Mouse (Mus musculus): Measurements from ENCODE around the gene Wars2.

Gene Wars2

GRCm38 (mm10) chr3:99193576-99193975 lies 52.7 kb downstream of the Wars2 start:
- DNase-seq (ENCODE audit: low spot score): no peak

DNA sequence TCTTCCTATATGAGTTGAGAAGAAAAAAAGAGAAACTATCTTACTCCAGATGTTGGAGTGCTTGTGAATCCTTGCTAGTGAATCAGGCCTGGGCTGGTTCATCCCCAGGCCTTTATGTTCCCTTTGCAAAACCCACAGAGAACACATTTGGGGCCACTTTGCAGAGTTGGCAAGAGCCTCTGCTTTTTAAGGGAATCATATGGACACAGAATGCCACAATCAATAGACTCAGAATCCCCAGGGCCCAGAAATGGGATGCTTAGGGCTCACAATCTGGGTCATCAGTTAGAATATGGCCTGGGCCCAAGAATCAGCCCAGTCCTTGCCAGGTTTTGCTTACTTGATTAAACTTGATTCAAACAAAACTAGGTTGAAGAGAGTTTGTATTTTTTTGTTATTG lies 62.5 kb downstream of the Wars2 start:
- no peak for DNase-seq (ENCODE audit: low spot score)

DNA sequence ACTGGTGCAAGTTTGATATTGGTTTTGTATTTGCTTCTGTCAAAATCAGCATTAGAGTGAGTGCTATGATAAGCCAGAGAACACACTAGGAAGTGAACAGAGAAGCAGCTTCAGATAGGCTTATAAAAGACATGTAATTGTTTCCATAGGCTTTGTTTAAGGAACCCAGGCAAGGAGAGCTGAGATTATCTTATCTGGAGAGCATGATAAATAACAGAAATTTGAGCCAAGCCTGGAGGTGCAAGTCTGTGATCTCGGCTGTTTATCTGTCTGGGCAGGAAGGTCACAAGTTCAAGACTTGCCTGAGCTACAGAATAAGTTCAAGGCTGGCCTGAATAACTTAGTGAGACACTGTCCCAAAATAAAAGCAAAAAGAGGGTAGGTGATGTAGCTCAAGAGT lies 67.5 kb downstream of the Wars2 start:
- DNase-seq (ENCODE audit: low spot score): no peak

- no peak for DNase-seq (ENCODE audit: low spot score)
Observed at GRCm38 (mm10) chr3:99211105-99211698, 70.3 kb downstream of the Wars2 start.

DNA sequence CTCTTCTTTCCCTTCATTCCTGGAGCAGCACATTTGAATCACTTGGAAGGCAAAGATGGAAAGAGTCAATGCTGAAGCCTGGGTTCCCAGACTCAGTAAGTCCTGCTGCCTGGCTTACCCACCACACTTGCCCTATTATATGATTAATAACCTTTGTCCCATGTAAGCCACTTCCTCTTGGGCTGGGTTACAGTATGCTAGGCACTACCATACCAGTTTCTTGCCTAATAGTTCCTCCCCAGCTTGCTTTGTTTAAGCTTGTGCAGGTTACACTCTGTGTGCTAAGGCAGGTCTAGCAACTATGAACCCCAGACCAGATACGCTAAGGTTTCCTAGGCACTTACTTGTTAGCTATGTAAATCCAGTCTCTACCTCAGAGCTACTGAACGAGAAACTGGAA lies 86.9 kb downstream of the Wars2 start:
- DNase-seq (ENCODE audit: low spot score): no peak

GRCm38 (mm10) chr3:99233393-99234318 lies 92.8 kb downstream of the Wars2 start:
- DNase-seq (ENCODE audit: low spot score): no peak

DNA sequence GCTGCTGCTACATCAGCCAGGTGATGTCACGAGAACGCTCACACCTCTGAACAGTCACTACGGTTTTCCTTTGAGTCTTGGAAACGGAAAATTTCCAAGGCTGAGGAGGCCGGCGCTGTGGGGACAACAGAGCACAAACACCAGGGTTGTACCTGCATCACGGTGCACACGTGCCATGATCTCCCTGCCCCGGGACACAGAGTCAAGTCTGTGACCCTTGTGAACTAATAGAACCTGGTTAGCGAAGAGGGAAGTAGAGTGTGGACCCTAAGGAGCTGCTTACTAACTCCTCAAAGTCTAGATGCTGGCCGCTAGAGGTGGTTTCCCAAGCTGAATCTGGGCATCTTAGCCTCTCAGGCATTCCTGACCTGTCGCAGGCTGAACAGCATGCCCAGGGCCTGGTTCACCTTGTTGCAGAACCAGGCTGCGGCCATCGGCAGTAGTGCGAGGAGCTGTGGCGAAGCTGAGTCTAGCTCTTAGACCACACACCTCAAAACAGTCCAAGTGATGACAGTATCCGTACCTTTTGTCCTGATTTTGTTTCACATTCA lies 93.5 kb downstream of the Wars2 start:
- no peak for DNase-seq (ENCODE audit: low spot score)

- DNase-seq (ENCODE audit: low spot score): no peak
Observed at GRCm38 (mm10) chr3:99235116-99235803, 94.4 kb downstream of the Wars2 start.

DNA sequence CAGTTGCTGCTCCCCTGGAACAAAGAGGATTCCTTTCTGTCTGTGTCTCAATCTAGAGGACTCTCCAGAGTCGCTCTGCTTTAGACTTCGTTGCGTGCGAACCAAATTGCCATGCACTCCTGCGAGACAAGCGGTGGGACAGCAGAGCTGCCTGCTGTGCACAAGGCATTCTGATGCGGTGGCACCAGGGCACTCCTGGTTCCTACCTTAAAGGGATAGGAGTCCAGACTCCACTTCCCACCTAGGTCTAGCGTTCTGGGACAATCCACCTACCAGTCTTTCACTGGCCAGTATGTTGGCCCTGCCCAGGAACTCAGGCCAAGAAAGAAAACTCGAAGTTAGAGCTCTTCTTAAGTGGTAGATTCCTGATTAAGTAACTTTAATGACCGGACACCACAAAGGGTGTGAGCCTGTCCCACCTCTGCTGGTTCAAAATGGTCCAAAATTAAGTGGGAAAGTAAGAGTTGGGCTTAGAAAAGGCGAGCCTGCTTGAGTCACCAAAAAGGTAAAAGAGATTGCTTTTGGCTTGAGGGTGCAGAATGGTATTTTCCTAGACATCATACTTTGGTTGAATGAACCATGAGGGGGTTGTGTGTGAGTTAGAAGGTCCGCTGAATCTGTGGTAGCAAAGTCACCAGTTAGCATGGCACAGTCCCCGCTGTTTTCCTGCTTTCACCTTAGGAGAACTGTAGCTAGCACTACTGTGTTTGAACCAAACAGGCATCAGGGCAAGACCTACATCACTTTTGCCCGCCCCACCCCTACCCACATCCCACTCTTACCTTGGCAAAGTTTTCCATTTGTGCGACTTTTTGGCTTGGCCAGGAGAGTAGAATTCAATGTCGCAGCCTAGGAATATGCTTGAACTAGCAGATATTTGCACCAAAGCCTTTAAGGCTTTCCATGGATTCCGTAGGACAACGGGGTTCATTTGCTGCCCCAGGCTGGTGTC lies 95.2 kb downstream of the Wars2 start:
- DNase-seq (ENCODE audit: low spot score): no peak

- DNase-seq (ENCODE audit: low spot score): no peak
Observed at GRCm38 (mm10) chr3:99238691-99239090, 97.8 kb downstream of the Wars2 start.

DNA sequence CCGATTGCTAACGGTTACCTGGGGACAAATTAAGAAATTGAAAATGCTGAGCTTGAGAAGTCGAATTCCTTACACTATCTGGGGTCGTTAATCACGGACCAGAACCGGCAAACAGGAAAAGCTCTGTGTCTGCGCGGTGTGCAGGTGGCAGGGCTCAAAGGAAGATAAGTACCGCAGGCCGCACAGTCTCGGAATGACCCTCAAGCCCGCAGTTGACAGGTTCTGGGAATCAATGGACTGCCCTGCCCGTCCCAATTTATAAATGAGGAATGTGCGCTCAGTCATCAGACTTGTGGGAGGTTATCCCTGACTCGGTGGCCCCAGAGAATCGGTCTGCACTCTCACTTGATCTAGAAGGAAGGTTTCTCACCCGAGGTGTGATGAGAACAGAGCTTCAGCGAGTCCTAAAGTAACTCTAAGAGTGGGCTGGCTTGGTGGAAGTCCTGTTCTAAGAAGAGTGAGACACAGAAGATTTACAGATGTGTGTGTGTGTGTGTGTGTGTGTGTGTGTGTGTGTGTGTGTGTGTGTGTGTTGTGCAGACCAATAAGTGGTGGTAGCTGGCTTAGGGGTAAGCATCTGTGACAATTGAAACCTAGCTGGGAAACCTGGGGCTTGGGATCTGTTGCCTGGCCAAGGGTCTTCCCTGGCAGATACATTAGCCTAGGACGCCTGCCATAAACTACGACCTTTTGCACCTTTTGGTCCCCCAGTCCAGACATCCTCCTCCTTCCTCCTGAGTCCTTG lies 98.6 kb downstream of the Wars2 start:
- DNase-seq (ENCODE audit: low spot score): no peak

DNA sequence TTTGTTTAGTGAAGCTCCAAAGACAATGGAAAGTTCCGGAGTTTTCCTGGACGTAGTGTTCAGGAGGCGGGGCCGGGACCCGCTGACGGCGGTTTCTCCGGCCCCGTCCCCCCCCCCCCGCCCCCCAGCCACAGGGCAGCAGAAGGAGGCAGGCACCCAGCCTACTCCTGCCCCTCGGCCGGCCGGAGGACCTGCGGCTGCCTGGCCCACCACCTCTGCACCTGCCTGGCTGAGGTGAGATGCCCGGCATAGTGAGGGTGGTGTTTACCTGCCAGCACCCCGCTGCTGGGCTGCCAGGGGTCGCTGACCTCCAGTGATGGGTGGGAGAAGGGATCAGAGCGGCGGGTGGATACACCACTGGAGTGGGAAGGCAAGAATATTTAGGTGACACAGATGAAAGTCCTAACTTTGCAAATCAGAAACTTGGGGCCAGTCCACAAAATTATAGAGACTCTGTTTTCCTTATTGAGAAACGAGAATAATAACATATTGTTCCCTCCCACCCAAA lies 99.4 kb downstream of the Wars2 start, which contains the start of gene Tbx15:
TSS of gene Tbx15 (plus strand) at position 169 of the 508 bp plus-strand sequence.
- DNase-seq (ENCODE audit: low spot score): no peak

GRCm38 (mm10) chr3:99240811-99241738 lies 100.2 kb downstream of the Wars2 start:
- DNase-seq (ENCODE audit: low spot score): no peak

DNA sequence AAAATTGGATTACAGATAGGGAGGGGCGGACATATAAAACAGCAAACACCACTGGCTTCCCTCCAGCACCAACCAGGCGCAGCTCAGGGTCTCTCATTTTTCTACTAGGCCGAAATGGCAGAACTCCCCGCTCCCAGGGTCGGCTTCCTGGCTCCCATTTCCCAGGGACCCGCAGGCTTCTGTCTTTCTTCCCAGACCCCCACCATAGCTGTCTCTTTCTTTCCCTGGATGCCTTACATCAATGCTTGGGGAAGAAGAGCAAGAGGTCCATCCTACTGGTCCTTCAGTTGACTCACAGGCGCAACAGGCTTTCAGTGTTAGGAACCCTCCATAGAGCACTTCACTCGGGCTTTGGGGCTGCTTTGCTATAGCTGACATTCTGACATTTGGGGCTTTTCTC lies 101.6 kb downstream of the Wars2 start:
- no peak for DNase-seq (ENCODE audit: low spot score)

DNA sequence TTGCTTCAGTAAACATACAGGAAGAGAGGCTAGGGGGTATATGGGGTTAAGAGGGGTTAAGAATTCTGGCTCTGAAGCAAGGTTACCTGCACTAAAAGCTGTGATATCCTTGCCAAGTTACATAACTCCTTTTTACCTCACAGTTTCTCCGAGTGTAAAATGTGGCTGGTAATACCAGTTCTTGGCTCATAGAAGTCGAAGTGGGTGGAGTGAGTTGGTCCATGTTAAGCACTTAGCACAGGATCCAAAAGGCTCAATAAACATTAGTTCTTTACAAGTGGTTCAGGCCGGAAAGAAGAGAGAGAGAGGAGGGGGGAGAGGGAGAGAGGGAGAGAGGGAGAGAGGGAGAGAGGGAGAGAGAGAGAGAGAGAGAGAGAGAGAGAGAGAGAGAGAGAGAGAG lies 104.5 kb downstream of the Wars2 start:
- no peak for DNase-seq (ENCODE audit: low spot score)

DNA sequence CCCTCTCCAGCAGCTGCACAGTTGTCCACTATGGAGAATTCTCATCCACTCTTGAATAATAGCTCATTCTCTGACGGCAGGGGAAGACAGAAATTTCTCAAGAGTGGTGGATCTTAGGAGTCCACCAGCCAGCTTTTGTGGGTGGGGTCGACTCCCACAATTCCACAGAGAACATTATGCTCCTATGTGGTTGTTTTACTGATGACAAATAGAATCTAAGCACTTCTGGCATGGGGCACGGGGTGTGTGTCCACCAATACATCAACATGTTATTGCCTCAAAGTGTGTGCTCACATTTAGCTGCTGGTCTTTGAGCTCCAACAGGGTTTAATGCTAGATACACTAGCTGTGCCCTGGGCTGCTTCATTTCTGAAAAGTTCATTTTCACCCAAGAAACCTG lies 105.8 kb downstream of the Wars2 start:
- no peak for DNase-seq (ENCODE audit: low spot score)

DNA sequence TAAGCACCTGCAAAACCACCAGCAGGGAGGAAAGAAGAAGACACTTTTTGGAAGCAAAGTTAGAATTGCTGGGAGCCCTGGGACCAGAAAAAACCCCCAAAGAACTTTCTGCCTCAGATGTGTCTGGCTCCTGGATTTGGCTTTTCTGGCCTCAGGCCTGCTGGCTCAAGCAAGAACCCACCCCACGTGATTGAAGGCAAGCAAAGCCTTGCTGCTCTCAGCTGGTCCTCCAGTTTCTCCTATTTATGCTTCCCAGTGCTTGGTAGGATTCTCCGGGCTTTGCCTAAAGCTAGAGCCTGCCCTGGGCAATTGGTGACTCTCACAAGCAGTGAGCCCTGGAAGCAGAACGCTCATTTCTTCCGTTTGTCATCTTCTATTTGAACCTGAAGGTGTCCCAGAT lies 106.7 kb downstream of the Wars2 start:
- no peak for DNase-seq (ENCODE audit: low spot score)

GRCm38 (mm10) chr3:99247996-99248801 lies 107.3 kb downstream of the Wars2 start:
- no peak for DNase-seq (ENCODE audit: low spot score)

Data from urinary bladder, postnatal 10 days (tissue).